Mouse (Mus musculus) layer of hippocampus, adult 8-10 months (tissue): ENCODE data around the gene Gm4788. TPM values are rescaled to one million over a fixed set of nuclear protein-coding genes. Genes with fewer than 3 reads are reported as not detected.
"Not testable (repeated sequence)": the region's sequence is repeated elsewhere in the genome, so short reads cannot be mapped to it uniquely, and the experiment has no call there.

Source experiments
- DNase-seq, 2 experiments: peaks; one replicate each; pipeline ENCODE4 v3.0.0; 2022; ENCODE audit warnings: low spot score in 2 of 2
- total RNA-seq, 4 experiments: library from RNA; stranded (reverse); gene quantifications; 2 replicates each; pipeline ENCODE4 v1.2.4; 2022

The Gm4788 gene
- total RNA-seq = under 1 TPM in 1 of 4 experiments, not detected in 3; 0.25 TPM

GRCm38 (mm10) chr1:139781143-139781542, at the start of gene Gm4788:
Gene Gm4788 (minus strand): TSS chr1:139781243.
- no peak for DNase-seq

GRCm38 (mm10) chr1:139808594-139808993, 27.6 kb upstream of the Gm4788 start:
- DNase-seq = no peak

GRCm38 (mm10) chr1:139769913-139770312, 11.1 kb downstream of the Gm4788 start:
- DNase-seq = not testable (repeated sequence)

GRCm38 (mm10) chr1:139716681-139717080, 64.4 kb downstream of the Gm4788 start:
- DNase-seq = not testable (repeated sequence)

GRCm38 (mm10) chr1:139716249-139716648, 64.8 kb downstream of the Gm4788 start:
- DNase-seq = not testable (repeated sequence)

- not testable (repeated sequence) for DNase-seq
Measured at GRCm38 (mm10) chr1:139649921-139650320, 131.1 kb downstream of the Gm4788 start.

Other genes with a start within 250 kb of the Gm4788 start
- not detected for gene Cfhr1, start 221.0 kb downstream of the Gm4788 start, total RNA-seq
- 1 to 10 TPM in 1 of 4 experiments, under 1 TPM in 2, not detected in 1; 0.27 to 1.1 (median 0.70) TPM for gene Cfhr2, start 77.5 kb upstream of the Gm4788 start, total RNA-seq